Mouse (Mus musculus): ENCODE measurements around the gene Ablim1.

The Ablim1 gene

GRCm38 (mm10) chr19:57188553-57188952, 126.2 kb downstream of the Ablim1 start:
- CTCF ChIA-PET = interaction anchor here (0.6 kb wide), 1 partner anchor 216 kb away, joined by 11 read pairs; no protein-coding TSS in a partner anchor

GRCm38 (mm10) chr19:57185021-57185420, 129.7 kb downstream of the Ablim1 start:
- CTCF ChIA-PET = no interaction called here

- CTCF ChIA-PET = interaction anchor here (0.5 kb wide), 1 partner anchor 165 kb away, joined by 37 read pairs; no protein-coding TSS in a partner anchor
These were observed 131.6 kb downstream of the Ablim1 start for GRCm38 (mm10) chr19:57182938-57183720.

GRCm38 (mm10) chr19:57181852-57182528, 132.7 kb downstream of the Ablim1 start:
- CTCF ChIA-PET = no interaction called here

GRCm38 (mm10) chr19:57181317-57181716, 133.4 kb downstream of the Ablim1 start:
- CTCF ChIA-PET = interaction anchor here (0.5 kb wide), 1 partner anchor 9 kb away, joined by 3 read pairs; no protein-coding TSS in a partner anchor

GRCm38 (mm10) chr19:57180908-57181307, 133.8 kb downstream of the Ablim1 start:
- CTCF ChIA-PET = interaction anchor here (0.5 kb wide), 2 partner anchors 9 to 372 kb away, joined by 3 to 4 read pairs; no protein-coding TSS in a partner anchor

- CTCF ChIA-PET = interaction anchor here (0.5 kb wide), 1 partner anchor 372 kb away, joined by 4 read pairs; no protein-coding TSS in a partner anchor
These were observed 134.4 kb downstream of the Ablim1 start for GRCm38 (mm10) chr19:57180333-57180732.

- CTCF ChIA-PET = interaction anchor here (0.5 kb wide), 1 partner anchor 178 kb away, joined by 6 read pairs; no protein-coding TSS in a partner anchor
These were observed 135.4 kb downstream of the Ablim1 start for GRCm38 (mm10) chr19:57179269-57179668.

GRCm38 (mm10) chr19:57177334-57177733, 137.4 kb downstream of the Ablim1 start:
- CTCF ChIA-PET = no interaction called here

- CTCF ChIA-PET = no interaction called here
These were observed 139.6 kb downstream of the Ablim1 start for GRCm38 (mm10) chr19:57175077-57175476.

- CTCF ChIA-PET = no interaction called here
These were observed 140.2 kb downstream of the Ablim1 start for GRCm38 (mm10) chr19:57174541-57174940.

GRCm38 (mm10) chr19:57174045-57174444, 140.7 kb downstream of the Ablim1 start:
- CTCF ChIA-PET = no interaction called here

GRCm38 (mm10) chr19:57172321-57172720, 142.4 kb downstream of the Ablim1 start:
- CTCF ChIA-PET = no interaction called here

- CTCF ChIA-PET = no interaction called here
These were observed 143.8 kb downstream of the Ablim1 start for GRCm38 (mm10) chr19:57170880-57171279.

GRCm38 (mm10) chr19:57169485-57169884, 145.2 kb downstream of the Ablim1 start:
- CTCF ChIA-PET = no interaction called here

- CTCF ChIA-PET = interaction anchor here (0.7 kb wide), 1 partner anchor 15 kb away, joined by 6 read pairs; no protein-coding TSS in a partner anchor
These were observed 147.0 kb downstream of the Ablim1 start for GRCm38 (mm10) chr19:57167721-57168120.

GRCm38 (mm10) chr19:57164882-57165281, 149.8 kb downstream of the Ablim1 start:
- CTCF ChIA-PET = no interaction called here

GRCm38 (mm10) chr19:57163315-57163714, 151.4 kb downstream of the Ablim1 start:
- CTCF ChIA-PET = interaction anchor here (0.6 kb wide), 1 partner anchor 22 kb away, joined by 3 read pairs; no protein-coding TSS in a partner anchor

GRCm38 (mm10) chr19:57161978-57162727, 152.6 kb downstream of the Ablim1 start:
- CTCF ChIA-PET = interaction anchor here (0.6 to 1.0 kb wide), 3 partner anchors 136 to 167 kb away, joined by 3 read pairs; no protein-coding TSS in a partner anchor

- CTCF ChIA-PET = interaction anchor here (0.6 to 1.0 kb wide), 3 partner anchors 135 to 168 kb away, joined by 3 read pairs; no protein-coding TSS in a partner anchor
These were observed 153.6 kb downstream of the Ablim1 start for GRCm38 (mm10) chr19:57161010-57161660.

GRCm38 (mm10) chr19:57157731-57158343, 156.9 kb downstream of the Ablim1 start:
- CTCF ChIA-PET = no interaction called here

All from spleen, embryonic (tissue).